Mouse (Mus musculus) frontal cortex, postnatal 10 days (tissue): Measurements from ENCODE around the gene Kif5c.

ENCODE experiments used
- DNase-seq, 2 experiments: peaks; one replicate each; pipeline ENCODE4 v3.0.0; 2022; ENCODE audit warnings: low spot score in 2 of 2, mixed read lengths in 1 of 2

The Kif5c gene

DNA sequence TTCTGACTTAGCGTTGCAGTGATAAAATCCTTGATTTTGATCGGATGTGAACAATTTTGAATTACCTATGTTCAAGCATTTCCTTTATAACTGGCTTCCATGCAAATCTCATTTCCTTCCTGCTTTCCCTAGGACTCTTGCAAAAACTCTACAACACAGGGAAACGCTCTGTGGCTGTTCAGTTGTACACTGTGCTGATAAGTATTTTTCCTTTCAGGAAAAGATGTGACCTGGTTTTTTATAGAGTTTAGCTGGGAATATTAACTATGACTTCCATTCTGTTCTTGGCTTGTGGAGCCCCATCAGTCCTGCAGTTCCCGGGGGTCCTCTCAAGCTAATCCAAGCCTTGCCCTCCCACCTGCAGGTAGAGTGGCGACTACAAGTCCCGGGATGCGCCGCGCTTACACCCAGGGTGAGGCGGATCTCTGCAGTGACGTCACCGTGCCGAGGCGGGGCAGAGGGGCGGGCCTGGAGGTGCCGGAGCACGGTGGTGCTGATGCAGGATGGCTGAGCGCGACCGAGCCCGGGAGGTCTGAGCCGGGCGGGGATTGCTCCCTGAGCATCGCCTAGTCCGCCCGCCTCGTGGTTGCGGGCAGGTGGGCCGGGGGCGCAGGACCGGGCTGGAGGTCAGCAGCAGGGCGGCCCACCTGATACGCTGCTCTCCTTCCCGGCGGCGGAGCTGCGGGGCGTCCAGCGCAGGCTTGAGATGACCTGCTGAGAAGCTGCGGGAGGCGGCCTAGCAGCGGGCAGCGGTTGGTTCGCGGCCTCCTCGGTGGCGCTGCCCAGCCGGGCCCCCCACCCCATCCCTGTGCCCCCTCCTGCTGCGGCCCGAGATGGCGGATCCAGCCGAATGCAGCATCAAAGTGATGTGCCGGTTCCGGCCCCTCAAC, at the start of gene Kif5c:
Gene Kif5c (plus strand): TSS at position 470 of the 890 bp plus-strand sequence.
- peak; percentile 89 to 93 for DNase-seq

DNA sequence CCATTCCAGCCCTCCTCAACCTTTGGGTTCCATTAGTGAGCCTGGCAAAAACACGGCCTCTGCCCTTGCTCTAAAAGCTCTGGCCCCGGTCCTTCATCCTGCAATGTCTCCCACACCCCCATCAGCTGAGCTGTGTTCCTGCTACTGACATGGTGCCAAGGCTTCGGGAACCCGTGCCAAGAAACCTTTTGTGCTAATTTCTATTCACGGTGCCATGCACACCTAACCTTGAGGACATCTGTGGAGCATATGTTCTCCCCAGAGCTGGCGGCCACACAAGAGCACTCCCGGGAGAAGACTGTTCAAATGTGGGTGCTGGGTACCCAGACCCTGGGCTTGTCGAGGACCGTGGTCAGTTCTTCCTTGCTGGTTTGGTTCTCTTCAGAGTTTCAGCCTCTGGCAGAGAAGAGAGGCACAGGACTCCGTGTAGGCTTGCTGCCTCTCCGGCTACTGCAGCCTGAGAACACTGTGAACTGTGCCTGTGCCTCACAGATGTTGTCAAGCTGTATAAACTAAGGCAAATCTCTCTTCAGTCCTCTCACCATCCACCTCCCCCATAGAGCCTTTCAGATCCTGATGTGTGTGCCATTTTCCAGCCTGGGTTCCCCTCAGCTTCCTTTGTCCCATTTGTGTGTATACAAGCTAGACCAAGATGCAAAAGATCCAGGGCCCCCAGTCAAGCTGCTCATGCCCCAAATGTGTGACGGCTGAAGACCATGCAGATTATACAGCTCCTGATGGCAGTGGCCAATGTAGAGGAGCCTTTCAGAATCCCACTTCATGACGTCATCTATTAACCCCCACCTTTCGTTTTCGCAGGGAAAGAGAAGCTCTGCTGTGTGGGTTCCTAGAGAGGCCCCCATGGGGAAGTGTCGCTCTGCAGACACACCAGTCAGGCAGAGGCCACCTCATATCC, 49.0 kb upstream of the Kif5c start:
- DNase-seq, result peak; percentile 28 to 34

DNA sequence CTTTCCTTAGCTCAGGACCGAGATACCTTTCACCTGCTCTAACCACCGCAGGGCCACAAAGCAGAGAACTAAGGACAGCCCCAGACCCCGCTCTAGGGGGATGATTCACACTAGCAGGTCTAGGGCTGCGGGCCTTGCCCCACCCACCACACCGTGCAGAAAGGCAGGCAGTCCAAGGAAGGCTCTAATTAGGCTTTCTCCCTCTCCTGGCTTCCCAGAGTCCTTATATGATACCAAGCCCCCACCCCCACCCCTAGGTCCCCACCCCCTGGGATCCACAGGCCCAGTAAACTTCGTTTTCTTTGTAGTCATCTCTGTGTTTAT, 48.4 kb upstream of the Kif5c start:
- no peak for DNase-seq

DNA sequence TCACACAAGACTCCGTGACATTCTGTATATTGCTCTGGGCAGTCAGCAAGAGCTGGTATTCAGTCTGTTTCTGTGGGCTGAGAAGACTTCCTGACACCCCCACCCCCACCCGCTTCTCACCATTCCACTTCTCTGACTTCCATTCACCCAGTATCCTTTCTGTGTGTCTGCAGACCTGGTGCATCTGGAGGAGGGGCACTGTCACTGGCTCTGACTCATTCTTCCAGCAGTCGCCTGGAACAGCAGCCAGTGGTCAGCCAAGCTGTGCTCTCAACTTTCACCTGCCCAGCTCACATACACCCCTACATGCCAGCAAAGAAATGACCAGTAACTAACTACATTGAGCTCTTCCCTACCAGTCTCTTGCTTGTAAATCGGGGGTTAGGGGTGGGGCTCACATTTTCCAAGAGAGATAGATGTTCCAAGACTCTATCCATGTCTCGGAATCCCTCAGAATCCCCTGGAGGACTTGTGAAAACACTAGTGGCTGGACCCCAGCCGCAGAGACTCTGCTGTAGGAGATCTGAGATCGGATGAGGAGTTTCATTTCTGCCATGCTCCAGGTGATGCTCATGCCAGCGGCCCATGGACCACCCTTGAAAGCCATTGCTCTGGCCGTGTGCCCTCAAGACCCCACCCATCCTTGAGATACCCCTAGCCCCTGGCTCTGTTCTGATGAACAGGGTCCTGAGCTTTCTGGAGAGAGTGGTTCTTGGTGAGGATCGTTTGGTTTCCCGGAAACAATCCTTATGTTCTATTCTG, 47.8 kb upstream of the Kif5c start:
- DNase-seq, result no peak

DNA sequence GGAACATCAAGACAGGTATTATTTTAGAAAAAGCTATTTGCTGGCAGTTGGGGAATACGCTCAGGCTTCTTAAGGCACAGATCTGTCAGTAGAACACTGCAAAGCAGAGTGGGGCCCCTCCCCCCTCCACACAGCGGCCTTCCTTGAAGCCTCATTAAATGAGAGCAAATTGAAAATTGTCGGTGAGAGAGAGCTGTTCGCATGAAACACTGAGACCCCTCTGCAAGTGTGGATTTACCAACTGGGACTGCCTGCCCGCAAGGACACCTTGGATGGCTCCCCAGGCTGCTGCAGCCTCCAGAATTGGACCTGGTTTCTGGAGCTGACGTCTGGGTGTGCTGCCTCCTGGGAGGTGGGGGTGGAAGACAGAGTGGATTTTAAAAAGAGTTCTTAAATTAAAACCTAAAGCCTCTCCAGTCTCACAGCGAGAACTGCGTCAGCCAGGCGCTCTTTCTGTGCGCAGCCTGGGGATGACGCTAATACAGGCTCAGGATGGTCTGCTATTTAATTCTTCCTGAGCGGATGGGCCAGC, 46.9 kb upstream of the Kif5c start:
- peak; percentile 53 for DNase-seq

DNA sequence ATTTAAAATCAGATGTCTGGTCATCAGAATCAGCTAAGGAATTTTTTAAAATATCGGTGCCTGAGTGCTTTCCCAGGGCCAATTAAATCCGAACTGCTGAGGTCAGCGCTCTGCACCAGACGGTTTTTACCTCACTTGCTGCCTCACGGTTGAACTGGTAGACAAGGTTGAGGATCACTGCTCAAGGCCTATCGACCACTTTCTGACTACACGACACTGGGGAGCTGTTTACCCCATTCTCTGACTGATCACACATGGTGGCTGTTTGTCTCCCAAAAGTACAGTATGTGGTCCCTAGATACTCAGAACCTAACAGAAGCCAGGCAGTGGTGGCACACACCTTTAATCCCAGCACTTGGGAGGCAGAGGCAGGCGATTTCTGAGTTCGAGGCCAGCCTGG, 46.4 kb upstream of the Kif5c start:
- no peak for DNase-seq

DNA sequence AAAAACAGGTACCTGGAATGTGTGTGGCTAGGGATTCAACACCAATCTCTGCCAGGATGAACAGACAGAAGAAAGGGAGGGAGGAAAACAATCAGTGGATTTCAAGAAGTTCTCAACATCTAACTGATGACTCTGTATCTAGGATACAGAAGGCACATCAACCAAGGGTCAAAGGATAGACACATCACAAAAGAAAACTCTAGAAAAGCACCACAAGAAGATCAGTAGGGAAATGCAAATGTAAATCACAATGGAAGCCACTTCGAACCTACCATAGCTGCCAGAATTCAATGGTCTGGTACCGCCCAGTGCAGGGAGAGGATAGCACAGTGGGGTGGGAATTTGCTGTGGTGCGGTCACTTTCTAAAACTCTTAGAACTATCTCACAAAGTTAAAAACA, 45.8 kb upstream of the Kif5c start:
- DNase-seq, result no peak

DNA sequence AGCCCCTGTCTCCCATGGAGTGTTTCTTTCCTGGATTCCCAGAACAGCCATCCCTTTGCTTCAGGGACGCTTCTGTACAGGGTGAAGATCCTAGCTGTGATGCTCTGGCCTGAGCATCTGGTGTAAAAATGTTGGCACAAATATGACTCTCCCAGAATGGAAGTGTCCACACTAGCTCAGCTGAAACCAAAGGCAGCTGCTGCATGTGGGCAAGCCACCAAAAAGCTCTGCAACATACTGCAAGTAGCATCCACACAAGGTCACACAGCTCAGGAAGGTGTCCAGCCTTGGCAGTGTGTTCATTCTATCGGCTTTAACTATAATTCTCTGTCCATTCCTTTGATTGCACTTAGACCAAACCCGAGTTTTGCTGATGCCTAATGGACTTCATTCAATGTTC, 38.5 kb upstream of the Kif5c start:
- DNase-seq, result no peak

DNA sequence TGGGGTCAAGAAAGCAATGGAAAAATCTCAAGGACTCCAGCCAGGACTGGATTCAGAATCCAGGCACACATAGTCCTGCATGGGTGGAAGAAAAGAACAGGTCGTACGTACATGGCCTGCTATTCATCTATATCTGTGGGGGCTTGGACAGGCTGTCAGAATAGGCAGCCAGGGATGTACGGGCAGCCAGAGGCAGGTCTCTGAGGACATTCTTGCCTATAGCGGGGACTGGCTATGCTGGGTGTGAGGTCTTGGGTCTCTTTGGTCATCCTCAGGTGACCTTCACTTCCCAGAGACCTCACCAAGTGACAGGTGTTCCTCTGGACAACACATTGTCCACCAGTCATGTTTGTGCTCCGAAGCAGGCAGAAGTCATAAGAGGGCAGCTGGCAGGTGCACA, 36.6 kb upstream of the Kif5c start:
- DNase-seq, result no peak

DNA sequence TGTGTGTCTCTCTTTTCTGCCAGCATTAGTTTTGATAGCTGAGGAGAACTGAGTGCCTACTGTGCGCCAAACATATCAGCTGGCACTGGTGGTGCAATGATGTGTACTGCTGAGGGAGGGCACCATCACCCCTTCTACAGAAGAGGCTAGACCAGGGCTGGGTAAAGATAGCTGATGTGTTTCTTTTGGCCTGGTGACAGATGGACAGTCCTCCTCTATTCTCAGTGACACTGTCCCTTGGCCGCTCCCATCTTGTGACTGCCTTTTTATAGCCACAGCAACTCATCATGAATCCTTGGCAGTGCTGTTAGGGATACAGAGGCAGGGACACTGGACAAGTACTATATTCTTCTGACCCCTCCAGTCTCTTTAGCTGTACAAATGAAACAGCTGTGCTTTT, 35.8 kb upstream of the Kif5c start:
- no peak for DNase-seq

DNA sequence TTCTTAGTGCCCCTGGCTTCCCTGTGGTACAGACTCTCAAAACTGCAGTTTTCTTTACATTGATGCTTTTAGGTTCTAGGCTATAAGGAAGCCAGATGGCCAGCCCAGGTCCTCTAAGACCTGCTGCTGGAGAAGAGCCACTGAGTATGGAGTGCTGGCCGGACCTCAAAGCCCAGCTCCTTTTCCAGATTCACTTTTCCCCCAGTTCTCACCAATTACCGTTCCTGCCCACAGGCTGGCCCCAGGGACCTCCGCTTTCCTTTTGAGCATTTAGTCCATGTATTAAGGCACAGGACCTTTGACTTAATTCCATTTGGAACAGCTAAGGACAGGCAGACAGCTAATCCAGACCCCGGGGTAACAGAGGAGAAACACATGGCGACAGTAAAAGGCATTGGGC, 28.6 kb upstream of the Kif5c start:
- no peak for DNase-seq

DNA sequence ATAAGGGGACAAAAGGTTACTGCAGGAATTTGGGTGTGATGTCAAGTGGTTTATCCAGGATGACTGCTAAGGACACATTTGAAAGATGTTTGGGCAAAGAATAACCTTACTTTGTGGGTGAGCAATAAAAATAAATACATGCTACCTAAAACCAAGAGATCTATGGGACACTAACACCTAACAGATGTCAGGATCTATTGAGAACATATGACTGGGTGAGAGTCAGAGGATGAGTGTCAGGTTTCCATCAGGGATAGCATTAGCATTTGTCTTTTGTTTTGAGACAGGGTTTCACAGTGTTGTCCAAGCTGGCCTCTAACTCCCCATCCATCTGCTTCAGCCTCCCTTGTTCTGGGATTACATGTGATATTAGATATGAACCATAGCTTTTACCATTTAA, 26.2 kb upstream of the Kif5c start:
- no peak for DNase-seq

DNA sequence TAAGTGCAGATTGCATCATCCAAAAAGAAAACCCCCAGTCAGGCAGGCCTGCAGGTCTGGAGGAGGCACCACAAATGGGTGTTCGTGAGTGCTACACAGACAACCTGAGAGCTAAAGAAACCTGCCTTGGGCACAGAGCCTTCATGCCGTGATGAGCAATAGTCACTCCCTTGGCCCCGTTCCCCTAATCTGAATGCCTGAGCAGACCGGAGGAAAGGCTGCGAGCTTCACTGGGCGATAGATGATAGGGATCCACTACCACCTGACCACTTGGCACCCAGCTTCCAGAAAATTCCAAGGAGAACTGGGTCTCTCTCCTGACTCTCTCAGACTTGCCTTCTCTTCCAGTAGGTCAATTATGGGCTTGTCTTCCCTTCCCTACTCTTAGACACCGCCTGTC, 24.2 kb upstream of the Kif5c start:
- no peak for DNase-seq

DNA sequence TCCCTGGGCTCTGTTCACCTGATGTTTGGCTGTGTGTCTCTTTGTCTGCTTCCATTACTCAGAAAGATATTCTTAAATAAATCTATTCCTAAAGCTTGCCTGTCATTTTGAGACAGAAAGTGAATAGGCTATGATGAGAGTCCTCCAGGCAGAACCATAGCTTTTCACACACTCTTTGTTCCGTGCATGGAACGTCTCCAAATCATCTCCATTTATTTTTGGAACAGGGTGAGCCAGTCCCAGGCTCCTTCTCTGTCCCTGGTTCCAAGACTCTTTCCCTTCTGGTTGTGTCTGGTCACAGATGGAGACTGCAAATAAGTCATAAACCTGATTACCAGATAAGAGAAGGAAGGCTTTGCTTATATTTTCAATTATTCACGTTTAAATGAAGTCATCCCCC, 22.8 kb upstream of the Kif5c start:
- DNase-seq, result no peak

DNA sequence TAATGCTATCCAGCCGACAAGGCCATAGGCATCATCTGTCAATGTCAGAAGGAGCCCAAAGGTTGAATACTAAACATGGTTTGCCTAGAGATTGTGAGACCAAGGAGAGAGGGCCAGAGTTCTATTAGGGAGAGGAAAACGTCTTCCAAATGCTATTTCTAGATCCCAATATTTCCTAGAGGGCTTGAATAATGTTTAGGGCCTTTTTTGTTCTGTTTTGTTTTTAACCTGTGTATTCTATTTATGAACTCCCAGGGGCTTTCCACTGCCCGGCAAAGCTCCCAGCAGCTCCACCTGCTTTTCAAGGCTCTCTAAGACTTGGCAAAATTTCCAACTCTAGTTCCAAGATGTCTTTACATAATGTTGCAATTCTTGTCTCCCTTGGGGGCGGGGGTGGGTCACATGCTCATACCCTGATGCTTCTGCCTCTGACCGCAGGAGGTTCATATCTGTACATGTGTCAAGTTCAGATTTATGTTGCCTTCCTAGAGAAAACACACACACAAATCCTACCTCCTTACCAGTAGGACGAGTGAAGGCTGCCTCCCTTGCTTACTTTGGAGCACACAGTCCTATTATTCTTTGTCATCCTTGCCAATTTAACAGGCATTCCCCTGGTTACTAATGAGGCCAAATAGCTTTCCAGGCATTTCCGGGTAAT, 18.9 kb upstream of the Kif5c start:
- DNase-seq, result no peak

DNA sequence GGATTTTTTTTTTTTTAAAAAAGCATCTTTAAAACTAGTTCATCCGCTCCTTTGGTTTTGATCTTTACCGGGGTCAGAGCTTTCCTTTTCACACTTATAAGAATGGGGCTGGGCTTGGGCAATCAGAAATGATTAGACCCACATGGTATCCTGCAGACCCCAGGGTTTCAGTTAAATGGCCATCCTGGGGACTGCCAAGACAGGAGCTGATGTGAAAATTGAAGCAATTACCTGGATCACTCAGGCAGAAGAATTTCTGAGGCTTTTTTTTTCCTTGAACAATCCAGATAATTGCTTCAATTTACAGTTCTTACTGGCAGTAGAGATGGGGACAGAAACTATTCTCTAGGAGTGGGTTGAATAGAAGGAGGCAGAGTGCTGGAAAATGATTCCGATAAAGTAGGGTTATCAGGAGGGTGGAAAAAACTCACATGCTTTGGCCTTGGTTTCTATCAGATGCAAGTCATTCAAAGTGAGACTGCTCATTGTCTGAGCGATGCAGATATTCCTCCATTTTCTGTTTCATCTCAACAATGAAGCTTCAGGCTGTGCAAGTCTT, 16.2 kb upstream of the Kif5c start:
- DNase-seq, result no peak

DNA sequence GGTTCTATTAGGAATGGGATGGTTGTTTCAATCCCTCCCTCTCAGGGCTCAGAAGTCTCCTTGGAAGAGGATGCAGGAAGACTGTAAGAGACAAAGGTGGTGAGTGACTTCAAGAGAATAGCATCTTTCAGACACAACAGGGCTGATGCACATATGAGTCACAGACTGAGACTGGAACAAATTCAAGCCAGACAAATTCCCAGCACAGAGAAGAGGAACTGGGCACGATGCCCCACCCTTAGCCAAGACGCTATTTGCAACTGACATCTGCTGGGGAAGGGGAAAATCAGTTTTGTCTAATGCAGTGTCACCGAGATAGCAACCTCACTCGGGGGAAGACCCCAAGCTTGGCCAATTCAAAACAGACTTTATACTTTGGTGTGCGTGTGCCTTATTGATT, 9.5 kb upstream of the Kif5c start:
- no peak for DNase-seq

DNA sequence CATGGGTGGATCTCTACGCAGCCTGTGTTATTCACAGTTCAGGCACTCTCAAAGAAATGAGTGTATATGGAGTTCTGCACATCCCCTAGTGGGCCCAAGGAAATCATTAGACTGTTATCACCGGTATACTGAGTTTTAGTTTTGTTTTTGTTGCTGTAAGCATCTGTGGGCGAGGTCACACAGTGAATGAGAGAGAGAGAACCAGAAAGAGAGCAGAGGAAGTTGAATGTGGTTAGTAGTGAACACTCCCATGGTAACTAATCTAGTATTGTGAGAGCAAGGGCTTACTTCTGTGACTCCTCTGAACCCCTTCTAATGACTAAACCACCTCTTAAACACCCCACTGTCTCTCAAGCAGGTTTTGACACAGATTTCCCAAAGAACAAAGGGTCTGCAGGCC, 2.3 kb upstream of the Kif5c start:
- DNase-seq, result no peak

DNA sequence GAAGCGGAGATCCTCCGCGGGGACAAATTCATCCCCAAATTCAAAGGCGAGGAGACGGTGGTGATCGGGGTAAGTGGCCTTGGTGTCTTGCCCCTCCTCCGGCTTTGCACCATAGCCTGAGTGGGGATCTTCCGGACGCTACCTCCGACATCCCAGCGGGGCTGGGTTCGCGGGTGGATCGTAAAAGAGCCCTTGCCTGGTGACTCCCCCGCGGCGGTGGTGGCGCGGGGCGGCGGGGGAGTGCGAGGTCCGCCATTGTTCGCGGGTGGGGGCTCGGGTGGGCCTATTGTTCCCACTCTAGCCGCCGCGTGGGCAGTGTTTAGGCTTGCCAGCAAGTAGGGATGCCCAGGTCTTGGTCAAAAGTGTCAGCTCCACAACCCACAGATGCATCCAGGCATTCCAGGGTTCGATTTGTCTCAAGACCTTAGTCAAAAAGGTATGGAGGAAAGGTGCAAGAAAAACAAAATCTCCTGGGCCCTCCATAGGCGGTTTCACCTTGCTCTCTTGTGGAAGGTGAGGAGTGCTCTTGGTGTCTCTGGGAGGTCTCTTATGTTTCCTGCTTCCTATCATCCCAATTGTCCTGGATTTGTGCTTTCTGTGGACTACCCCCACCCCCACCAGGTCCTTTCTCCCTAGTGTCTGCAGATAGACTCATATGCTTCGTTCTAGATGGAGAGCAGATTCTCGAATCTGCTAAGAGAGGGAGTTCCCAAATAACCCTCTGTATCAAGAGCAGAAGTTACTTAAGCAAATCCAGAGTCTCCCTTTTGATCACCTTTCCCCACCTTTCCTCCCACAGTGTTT, 823 bp downstream of the Kif5c start:
- DNase-seq, result peak in 1 of 2 experiments; percentile 35

DNA sequence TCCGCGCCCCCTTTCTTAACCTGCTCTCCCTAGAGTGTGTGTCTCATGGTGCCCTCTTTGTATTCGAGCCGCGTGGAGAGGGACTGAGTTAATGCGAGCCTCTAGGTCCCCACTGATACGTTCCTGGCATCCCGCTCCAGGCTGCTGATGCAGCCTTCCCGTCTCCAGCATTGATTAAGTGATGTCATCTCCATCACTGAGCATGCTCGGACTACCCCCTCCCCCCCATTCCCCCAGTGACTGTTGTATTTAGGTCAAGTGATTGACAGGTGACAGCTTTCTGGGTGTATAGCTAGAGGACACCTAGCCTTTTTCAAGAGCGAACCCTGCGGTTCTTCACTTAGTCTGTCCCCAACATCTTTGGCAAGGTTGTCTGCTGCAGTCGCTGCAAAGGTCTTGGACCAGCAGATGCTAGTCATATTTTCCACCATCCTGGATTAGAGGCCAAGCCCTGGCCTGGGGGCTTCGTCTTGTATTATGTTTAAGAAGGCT, 1.6 kb downstream of the Kif5c start:
- DNase-seq, result peak; percentile 30 to 45
